Mouse (Mus musculus): Measurements from ENCODE around the gene Hyal5.

GRCm38 (mm10) chr6:24907824-24908223 is 50.0 kb downstream of the Hyal5 start:
- no peak for TF ChIP-seq HCFC1 (IDR thresholded peaks at IDR 0.05; ENCODE audit: borderline replicate concordance, insufficient read depth, low read length)
- no peak for TF ChIP-seq MAFK (IDR thresholded peaks at IDR 0.05; ENCODE audit: insufficient read depth, low read depth, low read length)
- TF ChIP-seq ZC3H11A (IDR thresholded peaks at IDR 0.05; ENCODE audit: borderline replicate concordance, low read depth, low read length): no peak
- TF ChIP-seq ZNF384 (IDR thresholded peaks at IDR 0.05; ENCODE audit: low read depth, low read length): no peak
- no peak for TF ChIP-seq CHD2 (IDR thresholded peaks at IDR 0.05; ENCODE audit: low read depth, low read length)

Data from ES-E14 (cell line).